Mouse (Mus musculus) R1 (cell line): ENCODE data around the gene Gap43.
"Not testable (repeated sequence)": the region's sequence is repeated elsewhere in the genome, so short reads cannot be mapped to it uniquely, and the experiment has no call there.

Experiments
- DNase-seq: peaks from one replicate; pipeline ENCODE4 v3.0.0-alpha.2; 2018; ENCODE audit warnings: low read depth, low spot score

Gap43 gene

DNA sequence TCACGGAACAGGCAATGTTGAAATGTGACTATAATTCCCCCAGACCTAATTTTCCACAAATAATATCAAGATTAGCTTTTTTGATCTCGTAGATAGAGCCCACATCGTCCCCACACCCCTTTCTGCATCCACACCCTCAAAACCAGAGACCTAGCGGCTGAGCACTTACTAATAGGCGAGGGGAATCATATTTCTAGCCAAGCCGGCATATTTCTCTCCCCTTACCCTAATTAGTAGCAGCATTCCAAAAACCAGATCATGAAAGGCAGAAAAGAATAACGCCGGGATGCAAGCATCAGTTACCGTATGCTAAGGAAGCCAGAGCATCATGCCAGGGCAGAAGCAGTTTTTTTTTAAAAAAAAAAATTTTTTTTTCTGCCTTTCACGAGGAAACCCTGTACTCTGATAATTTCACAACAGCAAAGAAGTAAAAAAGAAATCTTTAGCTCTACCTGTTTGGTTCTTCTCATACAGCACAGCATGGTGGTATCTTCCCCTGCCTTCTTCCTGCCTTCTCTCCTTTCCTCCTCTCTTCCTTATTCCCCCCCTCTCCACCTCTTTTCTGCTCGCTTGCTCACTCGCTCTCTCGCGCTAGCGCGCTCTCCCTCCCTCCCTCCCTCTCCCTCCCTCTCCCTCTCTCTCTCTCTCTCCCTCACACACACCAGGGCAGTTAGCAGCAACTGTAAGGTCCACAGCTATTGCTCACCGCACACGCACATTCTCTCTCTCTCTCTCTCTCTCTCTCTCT, at the start of gene Gap43:
Gene Gap43, minus strand, starts transcription at position 631 of the 748 bp plus-strand sequence.
- DNase-seq: no peak

DNA sequence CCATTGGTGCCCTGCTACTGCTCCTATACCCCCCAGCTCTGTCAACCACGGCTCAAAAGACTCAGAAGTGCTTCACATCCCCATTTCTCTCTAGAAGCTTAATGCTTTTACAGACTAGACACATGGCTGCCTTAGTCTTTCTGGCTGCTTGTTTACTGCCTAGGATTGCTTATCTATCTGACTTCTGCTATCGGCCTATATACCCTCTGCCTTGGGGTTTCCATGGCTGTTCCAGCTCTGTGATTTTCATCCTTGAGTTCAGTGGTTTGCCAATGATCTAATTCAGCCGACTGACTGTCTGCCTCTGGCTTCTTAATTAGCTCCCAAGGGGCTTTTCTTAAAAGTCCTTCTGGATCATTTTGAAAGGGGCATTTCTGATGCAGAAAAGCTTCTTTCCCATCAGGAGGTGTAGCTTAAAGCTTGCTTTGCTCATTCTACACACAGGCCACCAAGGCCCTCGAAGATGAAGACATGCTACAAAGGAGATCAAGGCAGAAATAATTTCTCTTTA, 40.9 kb upstream of the Gap43 start:
- no peak for DNase-seq

DNA sequence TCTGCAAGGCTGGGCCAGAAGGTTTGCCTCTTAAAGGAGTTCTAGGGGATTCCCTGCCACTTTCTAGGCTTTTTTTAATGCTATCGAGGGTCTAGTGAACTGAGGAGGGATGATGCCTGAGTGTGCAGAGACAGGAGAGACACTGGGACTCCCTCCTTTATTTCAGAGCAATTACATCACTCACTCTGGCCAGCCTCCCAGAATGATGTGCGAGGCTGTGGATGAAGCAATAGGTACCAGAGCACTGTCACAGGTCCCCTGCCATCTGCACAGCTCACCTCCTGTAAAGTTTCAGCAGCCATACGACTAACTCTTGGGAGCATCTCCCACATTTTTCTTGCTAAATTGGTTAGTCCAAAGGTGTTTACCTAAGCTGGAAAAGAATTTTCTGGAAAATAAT, 40.2 kb upstream of the Gap43 start:
- DNase-seq: no peak

DNA sequence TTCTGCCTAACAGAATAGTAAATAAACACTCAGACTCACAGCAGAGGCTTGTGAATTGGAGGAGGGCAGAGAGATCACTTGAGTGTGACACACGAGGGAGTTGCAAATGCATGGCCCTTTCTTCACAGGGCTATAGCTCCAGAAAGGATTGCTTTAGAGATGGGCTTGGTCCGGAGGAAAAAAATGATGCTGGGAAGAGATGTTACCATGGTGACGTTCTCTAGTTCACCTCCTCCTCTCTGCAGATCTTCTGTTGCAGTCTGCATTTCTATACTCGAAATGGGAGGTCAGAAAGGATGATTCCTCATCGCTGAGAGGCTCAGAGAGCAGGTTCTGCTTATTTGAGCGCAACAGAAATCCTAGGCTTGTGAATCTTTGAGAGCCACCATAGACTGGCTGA, 29.7 kb upstream of the Gap43 start:
- no peak for DNase-seq

DNA sequence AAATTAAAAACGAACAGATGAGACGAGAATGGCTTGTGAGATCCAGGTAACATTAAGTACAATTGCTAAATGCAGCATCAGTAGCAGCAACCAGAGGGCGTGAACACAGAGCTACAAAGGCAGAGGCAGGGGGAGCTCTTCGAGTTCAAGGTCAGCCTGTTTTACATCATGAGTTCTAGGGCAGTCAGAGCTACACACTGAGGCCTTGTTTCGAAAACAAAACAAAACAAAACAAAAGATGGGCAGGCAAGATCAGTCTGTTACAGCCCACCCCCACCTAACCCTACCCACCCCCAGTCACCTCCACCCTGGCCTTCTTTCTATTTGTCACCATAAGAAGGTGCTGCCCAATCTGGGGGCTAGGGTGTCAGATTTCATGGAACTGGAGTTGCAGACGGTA, 28.9 kb upstream of the Gap43 start:
- peak; percentile 70 for DNase-seq

DNA sequence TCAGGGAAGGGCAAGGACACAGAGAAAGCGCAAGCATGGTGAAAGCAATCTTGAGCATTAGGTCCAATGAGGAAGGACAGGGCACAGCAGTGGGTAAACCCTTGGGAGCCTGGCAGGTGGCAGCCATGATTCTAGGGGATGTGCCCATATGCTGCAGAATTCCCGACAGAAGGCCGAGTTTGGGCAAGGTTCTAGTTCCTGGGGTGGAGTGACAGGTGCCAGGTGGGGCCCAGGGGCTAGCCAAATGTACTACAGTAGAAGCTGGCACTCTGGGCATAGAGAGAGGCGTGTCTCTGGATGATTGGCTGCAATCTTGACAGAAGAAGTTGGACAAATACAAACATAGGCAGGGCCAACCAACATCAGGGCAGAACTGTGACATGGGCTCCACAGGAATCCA, 19.6 kb upstream of the Gap43 start:
- DNase-seq: no peak

DNA sequence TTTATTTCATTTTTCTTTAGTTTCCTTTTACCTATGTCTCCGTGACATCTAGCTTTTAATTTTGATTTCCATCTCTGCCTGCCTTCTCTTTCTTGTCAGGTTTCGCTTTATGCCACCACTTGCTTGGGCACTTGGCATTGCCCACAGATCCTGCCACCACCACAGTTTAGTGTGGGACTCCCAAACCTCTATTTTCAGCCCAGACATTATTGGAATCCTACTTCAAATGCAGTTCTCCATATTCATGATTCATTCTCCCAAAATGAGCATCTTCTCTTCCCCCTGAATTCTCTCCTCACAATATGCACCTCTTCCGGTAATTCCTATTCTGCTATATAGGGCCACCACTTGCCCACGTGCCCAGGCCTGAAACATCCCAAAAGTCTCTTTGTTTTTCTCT, 17.6 kb upstream of the Gap43 start:
- no peak for DNase-seq

DNA sequence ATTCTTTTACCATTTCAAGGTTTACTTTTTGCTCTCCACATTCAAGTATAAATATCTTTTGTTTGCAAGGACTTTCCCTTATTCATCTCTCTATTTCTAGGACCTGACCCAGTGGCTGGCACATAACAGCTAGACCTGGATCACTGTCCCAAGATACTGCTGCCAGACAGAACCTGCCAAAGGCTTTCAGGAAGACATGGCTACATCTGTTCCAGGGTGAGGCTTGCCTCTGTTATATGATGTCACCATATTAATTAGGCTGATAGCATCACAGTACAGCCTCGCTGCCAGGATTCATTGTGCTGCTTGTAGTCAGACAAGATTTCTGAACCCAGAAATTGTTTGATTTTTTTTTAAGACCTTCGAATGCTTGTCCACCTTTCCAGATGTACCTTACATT, 9.6 kb upstream of the Gap43 start:
- DNase-seq: no peak

DNA sequence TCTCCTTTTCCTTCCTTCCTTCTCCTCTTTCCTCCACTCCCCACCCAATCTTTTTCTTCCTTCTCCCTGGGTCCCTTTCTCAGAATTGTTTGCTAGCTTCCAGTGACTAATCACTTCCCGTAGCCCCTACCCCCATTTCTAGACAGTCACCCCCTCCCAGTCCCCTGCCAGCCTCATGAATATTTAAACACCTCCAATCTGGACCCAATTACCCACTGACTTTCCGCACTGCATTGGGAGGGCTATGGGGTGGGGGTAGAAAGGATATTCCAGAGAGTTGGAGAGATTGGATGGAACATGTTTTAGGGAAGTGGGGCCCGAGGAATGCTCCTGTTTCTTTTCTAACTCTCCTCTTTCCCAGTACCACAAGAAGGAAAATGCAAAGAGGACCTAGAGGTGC, 414 bp upstream of the Gap43 start:
- DNase-seq: not testable (repeated sequence)

DNA sequence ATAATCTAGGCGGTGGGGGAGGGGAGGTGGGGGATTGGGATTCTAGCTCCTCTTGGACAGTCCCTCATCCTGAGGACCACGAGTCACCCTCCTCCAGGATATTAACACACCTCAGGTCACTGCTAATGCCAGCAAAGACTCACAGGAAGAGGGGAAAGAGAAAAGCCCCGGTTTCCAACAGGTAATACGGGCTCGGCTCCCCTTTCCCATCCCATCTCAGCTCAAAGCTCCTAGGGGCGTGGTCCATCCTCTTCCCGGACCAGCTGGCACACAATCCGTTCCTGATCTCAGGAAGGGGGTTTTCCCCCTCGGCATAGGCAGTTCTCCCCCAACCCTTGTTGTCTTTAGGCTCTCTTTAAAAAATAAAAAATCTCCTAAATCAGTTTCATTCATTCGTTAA, 939 bp downstream of the Gap43 start:
- no peak for DNase-seq

DNA sequence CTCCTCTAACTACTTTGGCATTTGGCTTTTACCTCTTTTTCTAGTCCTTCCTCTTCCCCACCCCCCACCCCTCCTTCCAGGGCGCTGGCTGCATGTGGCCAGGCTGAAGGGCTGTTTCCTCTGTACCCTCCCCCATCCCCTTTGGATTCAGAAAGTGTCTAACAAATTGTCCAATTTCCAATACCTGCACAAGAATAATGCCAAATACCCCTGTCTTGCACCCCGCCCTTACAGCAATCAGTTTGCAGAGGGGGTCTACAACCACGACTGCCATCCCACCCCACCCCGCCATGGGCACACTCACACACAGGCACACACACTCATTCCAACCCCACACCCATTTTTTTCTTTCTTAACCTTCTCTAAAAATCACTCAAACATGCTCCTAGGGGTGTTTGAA, 1.5 kb downstream of the Gap43 start:
- no peak for DNase-seq

DNA sequence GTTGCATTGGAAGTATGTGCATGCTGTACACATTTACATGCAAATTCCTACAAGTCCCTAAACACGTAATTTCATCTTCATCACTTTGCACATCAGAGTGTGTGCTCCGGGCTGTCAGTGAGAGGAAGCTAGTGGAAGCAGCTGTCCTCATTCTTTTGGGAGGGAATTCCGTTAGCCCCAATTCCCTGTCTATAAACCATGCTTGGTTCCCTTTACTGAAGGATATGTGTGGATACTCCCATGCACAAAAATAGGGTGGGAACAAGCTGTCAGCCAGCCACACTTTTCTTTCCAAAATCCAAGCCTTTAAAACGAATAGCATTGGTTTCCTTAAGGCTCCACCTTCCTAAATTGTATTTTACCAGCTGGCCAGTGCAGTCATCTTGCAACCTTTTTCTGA, 2.1 kb downstream of the Gap43 start:
- no peak for DNase-seq

DNA sequence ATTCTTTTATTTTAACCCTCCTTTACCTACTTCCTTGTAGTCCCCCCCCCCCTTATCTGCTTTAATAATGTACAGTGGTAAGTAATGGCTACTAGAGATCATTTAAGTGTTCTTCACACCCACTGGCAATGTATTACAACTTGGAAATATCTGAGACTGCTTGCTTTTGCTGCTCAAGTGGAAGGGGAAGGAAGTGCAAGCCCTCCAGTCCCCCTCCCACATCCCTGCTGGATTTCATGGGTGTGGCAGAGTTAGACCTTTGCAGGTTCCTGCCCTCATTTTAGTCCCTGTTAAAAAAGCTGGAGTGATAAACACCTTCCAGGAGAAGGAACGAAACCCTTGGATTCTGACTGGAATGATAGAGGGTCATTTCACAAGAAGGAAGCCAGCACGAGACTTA, 2.8 kb downstream of the Gap43 start:
- peak; percentile 16 for DNase-seq

DNA sequence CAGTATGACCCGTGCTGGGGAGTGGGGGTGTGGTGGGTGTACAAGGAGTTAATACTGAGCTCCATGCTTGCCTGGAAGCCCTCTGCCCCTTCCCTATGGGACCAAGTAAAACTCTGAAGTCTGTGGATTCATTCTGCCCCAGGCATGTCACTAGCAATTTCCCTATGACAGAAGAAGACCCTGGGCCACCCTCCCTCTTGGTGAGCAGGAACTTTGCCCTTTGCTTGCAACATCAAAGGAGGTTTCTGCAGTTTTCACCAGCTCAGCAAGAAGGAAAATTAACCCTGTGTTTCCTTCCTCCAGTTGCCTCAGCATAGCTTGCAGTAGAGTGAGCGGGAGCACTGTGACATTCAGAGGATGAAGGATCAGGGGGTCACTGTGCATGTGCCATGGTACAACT, 3.8 kb downstream of the Gap43 start:
- no peak for DNase-seq

DNA sequence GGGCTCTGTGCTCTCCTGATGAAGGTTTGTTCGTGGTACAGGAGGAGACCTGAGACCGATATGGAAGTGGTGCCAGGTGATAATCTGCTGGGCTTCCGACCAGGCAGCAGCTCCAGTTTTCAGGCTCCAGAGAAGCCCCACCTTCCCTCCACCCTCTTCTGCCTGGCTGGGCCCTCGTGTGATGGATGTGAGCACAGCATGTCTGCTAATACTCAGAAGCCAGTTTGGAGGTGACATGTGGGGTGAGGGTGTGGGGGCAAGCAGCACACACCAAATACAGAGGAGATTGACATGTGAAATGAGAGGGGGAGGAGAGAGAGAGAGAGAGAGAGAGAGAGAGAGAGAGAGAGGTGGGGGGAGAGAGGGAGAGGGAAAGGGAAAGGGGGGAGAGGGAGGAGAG, 8.1 kb downstream of the Gap43 start:
- DNase-seq: no peak

DNA sequence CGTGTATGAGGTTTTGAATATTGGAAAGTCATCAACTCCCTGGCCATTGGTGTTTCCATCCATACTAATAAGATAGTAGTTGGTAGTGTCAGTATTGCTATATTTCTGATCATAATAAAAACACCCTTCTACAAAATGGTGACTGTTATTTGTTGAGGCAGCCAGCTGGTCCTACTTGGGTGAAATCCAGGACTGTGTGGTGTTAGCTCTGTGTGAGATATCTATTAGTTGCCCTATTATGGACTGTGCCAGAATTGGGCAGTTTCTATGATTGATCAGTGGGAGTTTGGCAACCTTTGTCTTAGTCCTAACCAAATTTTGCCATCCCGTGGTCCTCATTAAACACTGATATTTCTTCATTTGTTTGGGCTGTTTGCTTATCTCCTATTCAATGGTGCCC, 14.3 kb downstream of the Gap43 start:
- DNase-seq: no peak

DNA sequence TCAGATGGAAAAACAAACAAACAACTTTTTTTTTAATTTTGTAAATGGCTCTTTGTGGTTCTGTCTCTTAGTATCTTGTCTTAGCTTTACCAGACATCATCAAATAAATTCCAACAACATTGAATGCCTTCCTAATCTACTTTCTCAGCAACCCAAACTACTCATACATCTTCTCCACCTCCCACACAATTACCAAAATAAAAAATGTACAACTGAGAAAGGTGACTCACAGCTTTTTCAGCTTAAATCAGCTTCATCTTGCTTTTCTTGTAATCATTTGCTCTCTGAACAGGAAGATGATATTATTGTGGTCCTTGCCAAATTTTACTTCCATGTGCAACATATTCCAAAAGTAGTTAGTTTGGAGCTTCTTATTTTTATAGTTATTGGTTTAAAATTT, 14.9 kb downstream of the Gap43 start:
- no peak for DNase-seq

DNA sequence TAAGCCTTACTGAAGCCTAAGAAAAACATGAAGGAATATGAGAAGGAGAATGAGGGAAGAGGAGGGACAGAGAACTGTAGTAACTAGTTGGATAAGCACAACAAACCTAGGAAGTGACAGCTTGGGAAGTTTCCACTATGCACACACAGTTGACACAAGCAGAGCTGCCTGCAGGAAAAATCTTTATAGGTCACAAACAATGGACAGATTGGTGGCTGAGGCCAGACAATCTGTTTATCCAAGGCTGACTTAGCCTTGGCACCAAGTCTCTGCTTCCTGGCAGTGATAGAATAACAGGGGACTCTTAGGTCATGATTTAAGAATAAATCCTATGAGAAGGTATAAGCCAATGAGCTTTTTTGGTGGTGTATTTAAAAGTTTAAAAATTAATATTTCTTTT, 20.6 kb downstream of the Gap43 start:
- no peak for DNase-seq

DNA sequence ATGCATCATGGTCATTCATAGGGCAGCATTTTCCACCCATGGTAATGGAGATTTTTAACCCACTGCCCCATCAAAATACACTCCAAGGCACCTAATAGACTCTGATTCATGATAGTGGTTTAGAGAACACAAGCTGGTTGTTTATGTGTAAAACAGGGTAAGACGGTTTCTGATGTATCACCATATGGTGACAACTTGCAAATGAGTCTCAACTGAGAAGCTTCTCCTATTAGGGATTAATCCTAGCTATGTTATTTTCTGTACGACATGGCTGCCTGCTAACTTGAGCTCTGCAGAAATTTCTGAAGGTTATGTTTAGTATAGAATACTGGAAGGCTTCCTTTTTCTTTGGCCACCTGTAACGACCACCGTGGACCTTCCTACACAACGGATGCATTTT, 21.1 kb downstream of the Gap43 start:
- DNase-seq: no peak

DNA sequence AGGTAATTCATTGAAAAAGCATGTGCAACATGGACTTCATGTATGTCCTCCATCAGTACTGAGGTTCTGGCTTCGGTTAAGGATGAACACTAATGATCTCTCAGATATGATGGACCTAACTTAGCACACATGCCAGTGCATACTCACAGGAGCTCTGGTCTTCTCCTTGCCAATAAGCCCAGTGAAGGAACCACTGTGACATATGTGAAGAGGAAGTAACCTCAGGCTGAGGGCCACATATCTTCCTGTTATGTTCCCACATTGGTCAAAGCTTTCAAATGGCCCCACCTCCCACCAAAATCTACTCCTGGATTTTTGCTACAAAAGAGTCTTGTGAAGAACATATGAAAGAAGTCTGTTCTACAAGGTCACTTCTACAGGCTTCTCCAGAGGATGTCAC, 28.3 kb downstream of the Gap43 start:
- no peak for DNase-seq

DNA sequence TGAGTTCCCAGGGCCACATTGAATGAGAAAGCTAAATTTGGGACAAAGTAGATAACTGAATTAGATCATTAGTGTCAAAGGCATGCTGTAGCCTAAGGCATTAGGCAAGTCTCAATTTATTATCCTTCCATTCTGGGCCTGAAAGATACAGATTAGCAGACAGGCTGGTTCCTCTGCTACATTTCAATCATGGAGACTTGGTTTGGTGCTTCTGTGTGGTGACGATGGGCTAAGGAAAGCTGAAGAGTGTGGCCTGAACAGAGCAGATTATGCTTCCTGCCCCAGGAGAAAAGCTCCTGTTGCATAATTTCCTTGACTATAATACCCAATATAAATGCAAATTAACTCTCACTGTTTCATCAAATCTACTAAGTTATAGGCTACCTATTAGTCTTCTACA, 31.7 kb downstream of the Gap43 start:
- DNase-seq: no peak

DNA sequence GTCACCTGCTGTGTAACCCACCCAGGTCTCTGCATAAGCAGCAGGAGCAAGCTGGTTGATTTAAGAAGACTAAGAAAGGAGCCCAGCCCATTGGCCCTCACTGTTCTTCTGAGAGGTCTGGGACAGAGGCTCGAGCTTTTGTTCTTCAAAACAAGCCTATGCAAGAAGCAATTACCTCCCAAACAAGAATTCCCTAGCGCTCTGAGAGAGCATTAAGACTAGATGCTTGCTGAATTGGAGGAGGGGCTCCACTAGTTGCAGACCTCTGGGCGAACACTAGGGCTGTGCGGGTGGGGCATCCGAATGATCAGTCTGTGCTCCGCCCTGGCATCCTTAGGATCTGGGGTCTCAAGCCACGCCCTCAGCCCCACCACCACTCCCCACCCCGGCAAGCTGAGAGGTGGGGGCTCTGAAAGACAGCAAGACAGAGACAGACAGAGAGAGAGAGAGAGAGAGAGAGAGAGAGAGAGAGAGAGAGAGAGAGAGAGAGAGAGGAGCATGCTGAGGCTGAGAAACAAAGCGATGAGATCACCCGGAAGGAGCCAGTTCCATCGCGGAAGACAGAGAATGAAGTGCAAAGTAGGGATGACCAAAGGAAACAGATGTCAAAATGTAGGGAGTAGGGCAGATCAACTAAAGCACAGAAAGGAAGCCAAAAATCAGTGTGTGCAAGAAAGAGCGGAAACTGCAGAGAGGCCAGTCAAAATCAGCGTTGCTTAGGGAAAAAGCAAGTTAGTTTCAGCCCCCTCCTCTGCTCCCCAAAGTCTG, 34.3 kb downstream of the Gap43 start:
- peak; percentile 100 for DNase-seq

DNA sequence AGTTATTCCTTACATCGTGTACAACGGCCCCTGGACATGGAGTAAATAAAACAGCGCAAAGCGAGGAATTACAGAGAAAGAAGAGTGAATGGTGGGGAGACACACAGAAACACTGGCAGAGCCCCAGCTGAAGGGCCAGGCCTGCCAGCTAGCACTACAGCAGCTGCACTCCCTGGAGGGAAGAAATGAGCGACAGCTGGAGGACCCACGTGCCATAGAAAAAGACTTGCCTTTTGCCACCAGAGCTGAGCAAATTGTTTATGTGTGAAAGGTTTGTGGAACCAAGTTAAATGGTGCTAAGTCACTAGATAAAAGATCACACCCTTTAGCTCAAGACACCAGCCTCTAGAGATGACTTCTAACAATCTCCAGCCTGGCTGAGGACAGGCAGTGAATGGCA, 37.0 kb downstream of the Gap43 start:
- DNase-seq: no peak
